Mouse (Mus musculus) left cerebral cortex, postnatal 4 days (tissue): ENCODE measurements at regions not wholly inside any gene's neighbourhood (a gene's known extent, or its start where the extent isn't known, plus 50 kb on each side); places are given as distances from the start of the nearest gene placed in this dataset.
A peak's percentile ranks its signal among the peaks of the same experiment; 100 is the strongest.

Experiments
- DNase-seq: peaks from one replicate; pipeline ENCODE4 v3.0.0-alpha.2; 2022
- intact Hi-C: fragments of 180-260 bp; cut with DNase I; formaldehyde crosslinking; loops from one replicate; pipeline ENCODE4 v1.15.1; 2025

GRCm38 (mm10) chr10:97211238-97211695 lies 268.1 kb upstream of the Dcn start:
- DNase-seq = peak; percentile 17
- intact Hi-C loops = no loop called here

- no peak for DNase-seq
- intact Hi-C loops = no loop called here
Observed at GRCm38 (mm10) chr10:97211785-97212398, 267.5 kb upstream of the Dcn start.

GRCm38 (mm10) chr10:97219474-97219873 lies 259.9 kb upstream of the Dcn start:
- intact Hi-C loops = no loop called here
- DNase-seq = peak; percentile 90

- DNase-seq = no peak
- intact Hi-C loops = no loop called here
Observed at GRCm38 (mm10) chr10:97220431-97220830, 259.0 kb upstream of the Dcn start.

- no peak for DNase-seq
- intact Hi-C loops = no loop called here
Observed at GRCm38 (mm10) chr10:97235631-97236030, 243.8 kb upstream of the Dcn start.

- intact Hi-C loops = no loop called here
- DNase-seq = no peak
Observed at GRCm38 (mm10) chr10:97241476-97241875, 237.9 kb upstream of the Dcn start.

- intact Hi-C loops = no loop called here
- DNase-seq = no peak
Observed at GRCm38 (mm10) chr10:97245674-97246073, 233.7 kb upstream of the Dcn start.

GRCm38 (mm10) chr10:97248522-97248921 lies 230.9 kb upstream of the Dcn start:
- intact Hi-C loops = no loop called here
- DNase-seq = no peak

- no peak for DNase-seq
- intact Hi-C loops = no loop called here
Observed at GRCm38 (mm10) chr10:97249760-97250159, 229.6 kb upstream of the Dcn start.

GRCm38 (mm10) chr10:97250167-97250566 lies 229.2 kb upstream of the Dcn start:
- DNase-seq = no peak
- intact Hi-C loops = no loop called here

GRCm38 (mm10) chr10:97265959-97266517 lies 213.4 kb upstream of the Dcn start:
- DNase-seq = peak; percentile 50

GRCm38 (mm10) chr10:97282416-97282815 lies 197.0 kb upstream of the Dcn start:
- intact Hi-C loops = no loop called here

More at GRCm38 (mm10) chr10:97265959-97266517, 213.4 kb upstream of the Dcn start:
- intact Hi-C loops = no loop called here

GRCm38 (mm10) chr10:97282841-97283496 lies 196.4 kb upstream of the Dcn start:
- intact Hi-C loops = no loop called here
- DNase-seq = no peak

More at GRCm38 (mm10) chr10:97282416-97282815, 197.0 kb upstream of the Dcn start:
- DNase-seq = no peak

- no peak for DNase-seq
- intact Hi-C loops = no loop called here
Observed at GRCm38 (mm10) chr10:97304791-97305355, 174.5 kb upstream of the Dcn start.

GRCm38 (mm10) chr10:97309580-97309979 lies 169.8 kb upstream of the Dcn start:
- intact Hi-C loops = no loop called here
- DNase-seq = no peak

- intact Hi-C loops = loop anchor here (5.0 to 10.0 kb wide), 4 partner anchors 358 to 1100 kb away; partner anchors contain the start of gene Btg1
- no peak for DNase-seq
Observed at GRCm38 (mm10) chr10:97312509-97312908, 166.9 kb upstream of the Dcn start.

- intact Hi-C loops = loop anchor here (5.0 to 10.0 kb wide), 4 partner anchors 358 to 1101 kb away; partner anchors contain the start of gene Btg1
- DNase-seq = peak; percentile 96
Observed at GRCm38 (mm10) chr10:97312978-97313377, 166.4 kb upstream of the Dcn start.

GRCm38 (mm10) chr10:97313407-97313901 lies 166.0 kb upstream of the Dcn start:
- DNase-seq = peak; percentile 82
- intact Hi-C loops = loop anchor here (5.0 to 10.0 kb wide), 4 partner anchors 359 to 1101 kb away; partner anchors contain the start of gene Btg1

- intact Hi-C loops = no loop called here
- DNase-seq = no peak
Observed at GRCm38 (mm10) chr10:97332639-97333038, 146.8 kb upstream of the Dcn start.

GRCm38 (mm10) chr10:97334044-97334443 lies 145.4 kb upstream of the Dcn start:
- DNase-seq = no peak
- intact Hi-C loops = no loop called here

GRCm38 (mm10) chr10:97334606-97335150 lies 144.7 kb upstream of the Dcn start:
- intact Hi-C loops = no loop called here
- DNase-seq = no peak
